Mouse (Mus musculus) embryonic facial prominence, embryonic 11.5 days (tissue): Measurements from ENCODE around the gene Osbpl9. TPM values are rescaled to one million over a fixed set of nuclear protein-coding genes. Genes with fewer than 3 reads are reported as not detected.

Source experiments
- ATAC-seq: fragments of 200-750 bp; cut with Nextera tagmentation; replicated peaks from 2 replicates; pipeline ENCODE4 v1.8.0; 2017; ENCODE audit warnings: low read depth; ENCODE audit not compliant: insufficient number of reproducible peaks, low FRiP score, low TSS enrichment
- DNase-seq: peaks from one replicate; pipeline ENCODE4 v3.0.0-alpha.2; 2015; ENCODE audit warnings: low spot score
- H3K27ac ChIP-seq: fragments of 300-500 bp; sonication (generic); replicated peaks from 2 replicates; pipeline ENCODE4 v1.5.1; 2014; ENCODE audit warnings: mild to moderate bottlenecking, low read depth, low read length, control low read depth
- H3K27me3 ChIP-seq: fragments of 300-500 bp; sonication (generic); 2 replicates; pipeline ENCODE4 v1.6.1; 2014; ENCODE audit warnings: mild to moderate bottlenecking, low read length, moderate library complexity, mixed read lengths; ENCODE audit not compliant: control insufficient read depth, insufficient read depth
- H3K36me3 ChIP-seq: fragments of 300-500 bp; sonication (generic); replicated peaks from 2 replicates; pipeline ENCODE4 v1.6.1; 2014; ENCODE audit warnings: low read depth, mild to moderate bottlenecking, low read length, moderate library complexity, mixed read lengths; ENCODE audit not compliant: control insufficient read depth, insufficient read depth
- H3K4me1 ChIP-seq: fragments of 300-500 bp; sonication (generic); 2 replicates; pipeline ENCODE4 v1.6.1; 2014; ENCODE audit warnings: low read length, mixed read lengths; ENCODE audit not compliant: control insufficient read depth, insufficient read depth
- H3K4me2 ChIP-seq: fragments of 300-500 bp; sonication (generic); 2 replicates; pipeline ENCODE4 v1.6.1; 2014; ENCODE audit warnings: low read depth, mild to moderate bottlenecking, control low read depth, low read length, moderate library complexity
- H3K4me3 ChIP-seq: fragments of 300-500 bp; sonication (generic); 2 replicates; pipeline ENCODE4 v1.5.1; 2014; ENCODE audit warnings: low read depth, low read length, control low read depth
- H3K9ac ChIP-seq: fragments of 300-500 bp; sonication (generic); replicated peaks from 2 replicates; pipeline ENCODE4 v1.6.1; 2014; ENCODE audit warnings: mild to moderate bottlenecking, control low read depth, low read length
- H3K9me3 ChIP-seq: fragments of 300-500 bp; sonication (generic); replicated peaks from 2 replicates; pipeline ENCODE4 v1.6.1; 2016; ENCODE audit warnings: mild to moderate bottlenecking, low read length, inconsistent platforms, mixed read lengths; ENCODE audit not compliant: control insufficient read depth
- WGBS: fragments of 180-500 bp; shearing (Covaris S2); extraction: QIAGEN DNeasy Blood & Tissue Kit; methylation state at CpG from one replicate; pipeline ENCODE4 v1.1.7; 2014; 5-methylcytosine and 5-hydroxymethylcytosine counted together
- polyA plus RNA-seq: library from polyadenylated mRNA; unstranded; fragments of >200 nt; fragmentation: Nextera tagmentation; extraction: Ambion mirVana; gene quantifications from 2 replicates; pipeline ENCODE4 v1.2.1, GENCODE M21; 2014

Osbpl9 gene
- polyA plus RNA-seq, 1 experiment from 2014 or later: 81.0 TPM

GRCm38 (mm10) chr4:109114308-109114707, 87.8 kb downstream of the Osbpl9 start:
- 76% methylated on average over 1 of the region's 1 CpGs for WGBS
- Histone ChIP-seq H3K27ac (no peak overlapping the region), H3K9me3 (no peaks in the 10 kb centered on the region), H3K4me2 (no peak overlapping the region), H3K4me3 (no peak overlapping the region), H3K4me1 (no peaks in the 10 kb centered on the region), H3K36me3 (no peaks in the 10 kb centered on the region), H3K27me3 (no peaks in the 10 kb centered on the region), H3K9ac (no peak overlapping the region)
- ATAC-seq (no peak), DNase-seq (no peak)

- Histone ChIP-seq H3K36me3 (no peaks in the 10 kb centered on the region), H3K4me2 (no peak overlapping the region), H3K9me3 (no peaks in the 10 kb centered on the region), H3K27me3 (no peaks in the 10 kb centered on the region), H3K4me3 (no peak overlapping the region), H3K9ac (no peak overlapping the region), H3K27ac (no peak overlapping the region), H3K4me1 (no peaks in the 10 kb centered on the region)
- DNase-seq: no peak
- WGBS: 65% methylated on average over 7 of the region's 7 CpGs
- no peak for ATAC-seq
Observed at GRCm38 (mm10) chr4:109112915-109113505, 89.1 kb downstream of the Osbpl9 start.

- Histone ChIP-seq H3K4me1 (no peaks in the 10 kb centered on the region), H3K4me2 (no peak overlapping the region), H3K27me3 (no peaks in the 10 kb centered on the region), H3K9me3 (no peaks in the 10 kb centered on the region), H3K36me3 (no peaks in the 10 kb centered on the region), H3K9ac (no peak overlapping the region), H3K4me3 (no peak overlapping the region), H3K27ac (no peak overlapping the region)
- no peak for ATAC-seq
- WGBS: 92% methylated on average over 2 of the region's 2 CpGs
- no peak for DNase-seq
Observed at GRCm38 (mm10) chr4:109110978-109111377, 91.1 kb downstream of the Osbpl9 start.

- DNase-seq (no peak), ATAC-seq (no peak)
- H3K36me3 ChIP-seq: no peaks in the 10 kb centered on the region
- no peaks in the 10 kb centered on the region for H3K27me3 ChIP-seq
- H3K4me2 ChIP-seq: no peak overlapping the region
- no peak overlapping the region for H3K9ac ChIP-seq
- H3K27ac ChIP-seq: no peak overlapping the region
- H3K4me3 ChIP-seq: no peak overlapping the region
- WGBS: 92% methylated on average over 10 of the region's 10 CpGs
- no peaks in the 10 kb centered on the region for H3K9me3 ChIP-seq
- H3K4me1 ChIP-seq: no peaks in the 10 kb centered on the region
Observed at GRCm38 (mm10) chr4:109109686-109110085, 92.4 kb downstream of the Osbpl9 start.

- no peaks in the 10 kb centered on the region for H3K4me1 ChIP-seq
- ATAC-seq (no peak), DNase-seq (no peak)
- WGBS: 79% methylated on average over 6 of the region's 6 CpGs
- H3K9me3 ChIP-seq: no peaks in the 10 kb centered on the region
- H3K4me3 ChIP-seq: no peak overlapping the region
- no peaks in the 10 kb centered on the region for H3K36me3 ChIP-seq
- no peak overlapping the region for H3K27ac ChIP-seq
- H3K9ac ChIP-seq: no peak overlapping the region
- no peak overlapping the region for H3K4me2 ChIP-seq
- no peaks in the 10 kb centered on the region for H3K27me3 ChIP-seq
Observed at GRCm38 (mm10) chr4:109109012-109109411, 93.1 kb downstream of the Osbpl9 start.

GRCm38 (mm10) chr4:109106594-109106993, 95.5 kb downstream of the Osbpl9 start:
- Histone ChIP-seq H3K9me3 (no peaks in the 10 kb centered on the region), H3K9ac (no peak overlapping the region), H3K4me3 (no peak overlapping the region), H3K27ac (no peak overlapping the region), H3K27me3 (no peaks in the 10 kb centered on the region), H3K36me3 (no peaks in the 10 kb centered on the region), H3K4me1 (no peaks in the 10 kb centered on the region), H3K4me2 (no peak overlapping the region)
- ATAC-seq: no peak
- no peak for DNase-seq

- DNase-seq: no peak
- no peaks in the 10 kb centered on the region for H3K36me3 ChIP-seq
- no peaks in the 10 kb centered on the region for H3K27me3 ChIP-seq
- H3K9me3 ChIP-seq: no peaks in the 10 kb centered on the region
- 88% methylated on average over 3 of the region's 3 CpGs for WGBS
- no peak for ATAC-seq
- no peak overlapping the region for H3K4me2 ChIP-seq
- H3K4me1 ChIP-seq: no peaks in the 10 kb centered on the region
- no peak overlapping the region for H3K9ac ChIP-seq
- H3K27ac ChIP-seq: no peak overlapping the region
- H3K4me3 ChIP-seq: no peak overlapping the region
Observed at GRCm38 (mm10) chr4:109106034-109106433, 96.0 kb downstream of the Osbpl9 start.

GRCm38 (mm10) chr4:109105254-109105653, 96.8 kb downstream of the Osbpl9 start:
- Histone ChIP-seq H3K9me3 (no peaks in the 10 kb centered on the region), H3K9ac (no peak overlapping the region), H3K27me3 (no peaks in the 10 kb centered on the region), H3K4me2 (no peak overlapping the region), H3K27ac (no peak overlapping the region), H3K36me3 (no peaks in the 10 kb centered on the region), H3K4me1 (no peaks in the 10 kb centered on the region), H3K4me3 (no peak overlapping the region)
- ATAC-seq: no peak
- no peak for DNase-seq
